Mouse (Mus musculus) adrenal gland, adult 18-20 months (tissue): ENCODE results near the gene Wdr47. TPM values are rescaled to one million over a fixed set of nuclear protein-coding genes. Genes with fewer than 3 reads are reported as not detected.
"Not testable (repeated sequence)": the region's sequence is repeated elsewhere in the genome, so short reads cannot be mapped to it uniquely, and the experiment has no call there.

Source experiments
- DNase-seq, 2 experiments: peaks; one replicate each; pipeline ENCODE4 v3.0.0; 2021 to 2022; ENCODE audit warnings: low spot score in 2 of 2
- long read RNA-seq, 2 experiments: library from polyadenylated mRNA; stranded (forward); transcript quantifications; one replicate each; pipeline ENCODE4 v2.0.0; 2021
- total RNA-seq, 2 experiments: library from RNA; stranded (reverse); gene quantifications; 1 replicate in 1 of 2; 2 replicates in 1 of 2; pipeline ENCODE4 v1.2.3; 2021

The Wdr47 gene
- total RNA-seq: 10 to 100 TPM in 1 of 2 experiments, 1 to 10 TPM in 1; 8.3 to 11.0 TPM
- long read RNA-seq, experiment 1, full-length matches to known transcripts: 1 of 4 reads
- long read RNA-seq, experiment 1, partial matches to known transcripts: 1 of 4 reads
- long read RNA-seq, experiment 1, other reads (novel, unspliced or antisense): 2 of 4 reads
- long read RNA-seq, experiment 2, full-length matches to known transcripts: 4 of 9 reads
- long read RNA-seq, experiment 2, partial matches to known transcripts: 1 of 9 reads
- long read RNA-seq, experiment 2, other reads (novel, unspliced or antisense): 4 of 9 reads

DNA sequence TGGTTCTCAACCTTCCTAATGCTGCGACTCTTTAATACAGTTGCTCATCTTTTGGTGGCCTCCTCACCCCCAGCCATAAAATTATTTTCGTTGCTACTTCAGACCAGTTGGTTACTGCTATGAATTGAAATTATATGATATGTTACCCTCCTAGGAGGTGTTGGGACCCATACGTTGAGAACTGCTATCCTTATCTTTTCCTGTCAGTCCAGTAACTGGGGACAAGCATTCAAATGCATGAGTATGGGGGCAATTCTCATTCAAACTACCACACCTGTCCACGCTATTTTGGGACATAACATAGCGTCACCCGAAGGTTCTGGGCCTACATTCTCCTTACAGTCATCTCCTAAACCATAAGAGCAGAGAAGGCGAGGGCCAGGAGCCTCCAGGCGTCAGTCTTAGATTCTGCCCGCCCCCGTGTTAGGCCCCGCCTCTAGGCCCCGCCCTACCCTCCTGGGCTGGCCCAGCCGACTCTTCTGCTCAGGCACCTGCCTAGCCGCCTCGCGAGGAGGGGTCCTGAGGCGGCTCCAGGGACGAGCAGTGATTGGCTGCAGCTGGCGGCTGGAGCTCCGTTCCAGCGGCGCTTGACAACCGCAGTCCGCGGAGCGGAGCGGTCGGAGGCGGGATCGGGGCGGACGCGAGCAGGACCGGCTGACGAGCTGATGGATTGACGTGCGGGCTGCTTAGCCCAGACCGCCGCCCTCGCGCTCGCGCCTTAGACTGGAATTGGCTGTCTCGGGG lies at the start of gene Wdr47:
Gene Wdr47 (plus strand): TSS at position 494 of the 744 bp plus-strand sequence.
- DNase-seq: peak; percentile 90 to 91

DNA sequence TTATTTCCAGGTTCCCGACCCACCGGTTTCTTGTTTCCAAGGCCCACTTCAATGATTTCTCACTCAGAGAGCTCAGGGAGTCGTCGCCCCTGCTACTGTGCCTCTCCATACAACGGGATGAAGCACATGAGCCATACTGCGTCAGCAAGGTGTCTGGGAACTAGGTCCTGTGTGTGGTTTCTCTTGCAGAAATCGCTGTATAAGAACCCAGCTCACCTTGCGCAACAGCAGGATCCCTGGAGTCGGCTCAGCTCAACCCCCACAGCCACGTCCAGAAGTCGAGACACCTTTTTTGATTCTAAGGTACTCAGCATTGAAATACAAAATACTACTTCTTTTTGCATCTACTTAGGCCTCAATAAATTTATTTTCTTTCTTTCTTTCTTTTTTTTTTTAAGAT lies 48.8 kb upstream of the Wdr47 start:
- no peak for DNase-seq

GRCm38 (mm10) chr3:108554111-108554561 lies 36.9 kb upstream of the Wdr47 start:
- peak in 1 of 2 experiments; percentile 35 for DNase-seq

DNA sequence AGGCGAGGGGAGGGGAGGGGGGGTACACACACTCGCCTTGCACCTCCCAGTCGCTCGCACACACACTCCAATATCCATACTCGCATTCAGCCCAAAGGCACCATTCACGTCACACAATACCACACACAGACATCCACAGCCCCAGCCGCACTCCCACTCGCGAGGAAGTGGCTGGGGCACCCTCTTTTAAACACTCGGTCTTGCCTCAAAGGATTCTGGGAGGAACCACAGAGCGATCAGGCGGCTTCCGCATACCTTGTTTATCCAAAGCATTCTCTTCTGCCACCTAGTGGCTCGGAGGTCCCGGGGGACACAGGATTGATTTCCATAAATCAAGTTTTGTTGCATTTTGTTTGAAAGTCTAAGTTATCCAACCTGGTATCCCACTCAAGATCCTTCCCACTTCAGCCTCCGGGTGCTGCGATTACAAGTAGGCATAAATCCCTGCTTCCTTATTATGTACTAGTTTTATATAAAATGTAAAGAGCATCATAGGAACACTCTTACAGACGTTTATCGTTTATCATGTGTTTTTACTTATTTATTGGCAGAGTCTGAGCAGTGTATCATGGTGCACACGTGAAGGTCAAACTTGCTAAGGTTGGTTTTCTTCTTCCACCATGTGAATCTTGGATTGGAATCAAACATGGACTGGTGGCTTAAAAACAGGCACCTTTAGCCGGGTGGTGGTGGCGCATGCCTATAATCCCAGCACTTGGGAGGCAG lies 36.3 kb upstream of the Wdr47 start:
- peak; percentile 89 for DNase-seq

GRCm38 (mm10) chr3:108557888-108558287 lies 33.2 kb upstream of the Wdr47 start:
- no peak for DNase-seq

DNA sequence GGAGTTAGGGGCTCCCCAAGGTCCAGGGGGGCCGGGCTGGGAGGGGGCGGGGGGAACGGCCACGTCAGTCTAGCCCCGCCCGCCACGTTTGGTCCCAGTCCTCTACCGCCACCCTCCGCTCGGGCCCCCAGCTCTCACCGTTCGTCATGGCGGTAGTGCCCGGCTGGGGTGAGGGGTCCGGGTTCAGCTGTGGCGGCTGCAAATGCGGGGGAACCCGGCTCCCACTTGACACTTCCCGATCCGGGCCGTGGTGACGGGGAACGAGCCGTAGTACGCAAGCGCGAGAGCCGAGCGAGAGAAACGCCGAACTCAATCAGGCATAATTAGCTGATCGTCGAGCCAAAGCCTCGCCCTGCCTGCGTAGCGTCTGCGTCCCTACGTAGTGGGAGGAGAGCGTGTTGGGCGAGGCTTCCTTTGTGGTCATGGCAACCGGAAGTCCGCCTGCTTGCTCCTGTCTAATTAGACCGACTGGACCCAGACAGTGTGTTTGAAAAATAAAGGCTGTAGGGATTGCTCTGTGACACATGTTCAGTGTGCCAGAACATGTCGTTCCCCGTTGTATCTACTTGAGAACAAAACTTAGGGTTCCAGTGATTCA lies 28.8 kb upstream of the Wdr47 start, which contains the start of gene Tmem167b:
Gene Tmem167b (minus strand): TSS at position 334 of the 598 bp plus-strand sequence.
- peak; percentile 86 to 94 for DNase-seq

DNA sequence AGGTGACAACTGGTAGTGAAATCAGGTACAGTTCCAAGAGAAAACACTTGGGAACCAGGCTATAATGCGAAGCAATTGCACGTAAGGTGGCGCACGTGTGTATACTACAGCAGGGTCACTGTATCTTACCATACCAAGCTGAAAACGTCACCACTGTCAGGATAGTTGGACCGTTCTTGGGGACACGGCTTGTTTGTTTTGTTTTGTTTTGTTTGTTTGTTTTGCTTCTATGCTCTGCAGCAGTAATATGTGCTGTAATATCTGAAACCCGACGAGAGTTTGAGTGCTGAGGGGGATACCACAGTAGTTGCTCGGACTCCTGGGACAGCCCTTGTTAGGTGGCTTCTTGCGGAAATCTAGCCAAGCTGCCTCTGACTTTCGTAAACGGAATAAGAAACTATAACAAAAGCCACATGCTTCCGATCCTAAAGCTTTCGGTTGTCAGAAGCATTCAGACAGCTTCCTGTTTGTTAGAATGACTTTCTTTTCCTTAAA lies 28.3 kb upstream of the Wdr47 start:
- DNase-seq: peak in 1 of 2 experiments; percentile 22

GRCm38 (mm10) chr3:108563309-108563708 lies 27.8 kb upstream of the Wdr47 start:
- DNase-seq: peak; percentile 71 to 78

DNA sequence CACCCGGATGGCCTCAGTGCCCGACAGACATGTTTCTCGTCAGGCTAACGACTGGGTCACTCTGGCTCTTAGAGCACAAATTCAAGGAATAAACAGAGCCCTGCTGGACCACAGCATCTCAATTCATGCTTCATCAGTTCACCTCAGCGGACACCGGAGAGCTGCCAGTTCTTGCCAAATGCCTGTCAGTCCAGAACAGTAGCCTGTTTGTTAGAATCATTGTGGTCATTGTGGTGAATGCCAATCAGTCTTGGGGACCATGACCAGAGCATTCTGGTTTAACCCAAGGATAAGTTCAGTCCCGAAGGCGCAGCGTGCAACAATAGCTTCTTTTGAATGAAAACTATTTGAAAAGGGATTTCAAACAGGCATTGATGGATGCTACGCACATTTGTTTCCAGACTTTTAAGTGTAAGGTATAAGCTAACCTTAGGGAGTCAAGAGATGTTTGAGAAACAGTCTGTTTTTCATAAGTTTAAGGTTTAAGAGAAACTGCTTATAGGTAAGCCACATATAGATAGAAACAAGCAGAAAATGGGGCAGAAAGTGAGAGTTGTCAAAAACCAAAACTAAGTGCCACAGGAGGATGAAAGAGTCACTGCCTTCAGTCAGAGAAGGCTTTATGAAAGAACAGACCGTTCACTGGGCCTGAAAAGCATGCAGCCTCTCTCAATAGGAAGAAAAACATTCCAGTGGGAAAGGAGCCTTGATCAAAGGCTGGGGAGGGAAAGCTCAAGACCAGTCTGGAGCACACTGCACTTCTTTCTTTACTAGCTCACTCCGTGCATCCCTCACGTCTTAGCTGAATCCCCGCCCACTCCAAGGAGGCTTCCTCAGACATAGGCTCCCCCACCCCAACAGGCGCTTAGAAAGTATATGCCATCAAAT lies 22.8 kb upstream of the Wdr47 start:
- DNase-seq: no peak

- DNase-seq: not testable (repeated sequence)
Observed at GRCm38 (mm10) chr3:108569636-108570035, 21.4 kb upstream of the Wdr47 start.

DNA sequence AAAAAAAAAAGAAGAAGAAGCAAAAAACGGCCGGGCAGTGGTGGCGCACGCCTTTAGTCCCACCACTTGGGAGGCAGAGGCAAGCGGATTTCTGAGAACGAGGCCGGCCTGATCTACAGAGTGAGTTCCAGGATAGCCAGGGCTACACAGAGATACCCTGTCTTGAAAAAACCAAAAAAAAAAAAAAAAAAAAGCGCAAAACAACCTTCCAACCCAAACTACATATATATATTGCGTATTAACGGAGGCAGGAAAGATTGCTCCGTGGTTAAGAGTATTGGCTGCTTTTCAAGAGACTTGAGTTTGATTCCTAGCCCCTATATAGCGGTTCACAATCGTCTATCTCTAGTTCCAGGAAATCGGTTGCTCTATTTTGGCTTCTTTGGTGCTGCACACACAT lies 20.3 kb upstream of the Wdr47 start:
- DNase-seq: no peak

GRCm38 (mm10) chr3:108571443-108572294 lies 19.4 kb upstream of the Wdr47 start, which contains the start of gene Taf13:
TSS of gene Taf13 (plus strand) at chr3:108571698.
- peak; percentile 97 for DNase-seq

- no peak for DNase-seq
Observed at GRCm38 (mm10) chr3:108572309-108573010, 18.6 kb upstream of the Wdr47 start.

- DNase-seq: no peak
Observed at GRCm38 (mm10) chr3:108574018-108574417, 17.1 kb upstream of the Wdr47 start.

DNA sequence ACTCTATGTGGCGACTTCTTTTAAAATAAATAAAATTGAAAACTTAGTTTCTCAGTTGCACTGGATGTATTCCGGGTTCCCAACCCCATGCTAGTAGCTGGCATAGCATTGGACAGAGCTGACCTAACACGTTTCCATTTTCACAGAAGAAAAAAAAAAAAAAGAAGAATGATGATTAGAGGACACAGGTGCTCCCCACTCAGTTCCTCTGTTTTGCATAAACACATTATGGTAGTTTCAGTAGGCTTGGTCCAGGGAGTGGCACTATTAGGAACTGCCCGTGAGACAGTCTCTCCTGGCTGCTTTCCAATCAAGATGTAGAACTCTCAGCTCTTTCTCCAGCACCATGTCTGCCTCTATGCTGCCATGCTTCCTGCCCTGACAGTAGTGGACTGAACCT lies 6.5 kb upstream of the Wdr47 start:
- DNase-seq: no peak

GRCm38 (mm10) chr3:108588446-108588845 lies 2.6 kb upstream of the Wdr47 start:
- DNase-seq: no peak

DNA sequence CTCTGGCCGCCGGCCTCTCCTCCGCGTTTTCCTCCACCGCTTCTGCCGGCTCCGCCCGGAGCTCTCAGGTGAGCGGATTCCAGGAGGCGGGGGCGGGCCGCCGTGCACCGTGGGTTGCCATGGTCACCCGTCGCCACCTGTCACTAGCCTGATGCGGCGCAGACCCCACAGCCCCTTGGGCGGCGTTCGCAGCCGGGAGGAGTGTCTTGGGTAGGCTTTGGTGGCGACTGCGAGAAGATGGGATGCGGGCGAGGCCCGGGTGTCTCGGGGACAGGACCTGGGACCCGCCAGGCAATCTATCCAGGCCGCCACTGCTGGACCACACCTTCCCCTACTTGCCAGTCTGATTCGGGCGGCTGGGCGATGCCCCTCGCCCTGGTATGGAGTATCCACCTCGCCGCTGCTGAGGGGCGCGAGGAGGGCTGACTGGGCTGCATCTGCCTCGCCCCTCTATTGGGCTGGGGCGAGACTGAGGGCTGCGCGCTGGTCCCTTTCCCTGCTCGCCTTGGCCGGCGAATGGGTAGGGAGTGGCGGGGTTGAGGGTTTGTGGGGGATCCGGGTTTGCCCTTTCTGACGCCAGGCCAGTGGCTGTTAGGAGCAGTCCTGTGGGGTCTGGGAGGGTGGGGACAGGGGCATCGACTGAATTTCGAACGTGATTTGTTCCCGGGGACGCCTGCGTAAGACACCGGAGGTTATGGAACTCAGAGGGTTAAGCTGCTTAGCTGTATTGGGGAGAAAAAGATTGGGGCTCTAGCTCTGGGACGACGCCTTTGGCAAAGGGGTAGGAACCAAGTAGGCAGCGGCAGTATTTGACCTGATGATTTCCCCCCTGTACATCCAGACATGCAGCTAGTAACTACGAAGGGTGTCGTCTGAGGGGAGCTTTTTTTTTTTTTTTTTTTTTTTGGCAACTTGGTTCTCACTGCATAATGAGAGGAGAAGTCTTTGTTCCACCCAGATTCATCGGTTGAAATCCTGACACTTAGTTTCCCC lies 747 bp downstream of the Wdr47 start:
- no peak for DNase-seq
